Mouse (Mus musculus) gastrocnemius, adult 8-10 months (tissue): Measurements from ENCODE around the gene Mcpt4. TPM values are rescaled to one million over a fixed set of nuclear protein-coding genes. Genes with fewer than 3 reads are reported as not detected.
"Not testable (repeated sequence)": the region's sequence is repeated elsewhere in the genome, so short reads cannot be mapped to it uniquely, and the experiment has no call there.

Experiments used
- DNase-seq, 2 experiments: peaks; one replicate each; pipeline ENCODE4 v3.0.0; 2022; ENCODE audit warnings: low spot score in 2 of 2
- total RNA-seq, 4 experiments: library from RNA; stranded (reverse); gene quantifications; 2 replicates each; pipeline ENCODE4 v1.2.4; 2022

Mcpt4 gene
- total RNA-seq: 1 to 10 TPM in 3 of 4 experiments, under 1 TPM in 1; 0.53 to 2.6 (median 1.8) TPM

GRCm38 (mm10) chr14:56062213-56062612, at the start of gene Mcpt4:
Gene Mcpt4 (minus strand): TSS chr14:56062313.
- not testable (repeated sequence) for DNase-seq

GRCm38 (mm10) chr14:56105447-56106180, 43.5 kb upstream of the Mcpt4 start:
- no peak for DNase-seq

- DNase-seq: no peak
Observed at GRCm38 (mm10) chr14:56105016-56105415, 42.9 kb upstream of the Mcpt4 start.

GRCm38 (mm10) chr14:56103452-56103851, 41.3 kb upstream of the Mcpt4 start:
- DNase-seq: no peak

GRCm38 (mm10) chr14:56102386-56102785, 40.3 kb upstream of the Mcpt4 start, which contains the start of gene Ctsg:
Gene Ctsg (minus strand): TSS chr14:56102574.
- DNase-seq: no peak

- no peak for DNase-seq
Observed at GRCm38 (mm10) chr14:56098940-56099339, 36.8 kb upstream of the Mcpt4 start.

GRCm38 (mm10) chr14:56097597-56097996, 35.5 kb upstream of the Mcpt4 start:
- DNase-seq: no peak

- DNase-seq: no peak
Observed at GRCm38 (mm10) chr14:56093353-56093752, 31.2 kb upstream of the Mcpt4 start.

GRCm38 (mm10) chr14:56086711-56087110, 24.6 kb upstream of the Mcpt4 start:
- DNase-seq: no peak

GRCm38 (mm10) chr14:56085167-56085566, 23.1 kb upstream of the Mcpt4 start, which contains the start of gene Mcpt8:
Gene Mcpt8 (minus strand): TSS chr14:56085273.
- DNase-seq: no peak

GRCm38 (mm10) chr14:56082016-56082415, 19.9 kb upstream of the Mcpt4 start:
- no peak for DNase-seq

GRCm38 (mm10) chr14:56057722-56058121, 4.4 kb downstream of the Mcpt4 start:
- DNase-seq: no peak

- no peak for DNase-seq
Observed at GRCm38 (mm10) chr14:56055408-56055807, 6.7 kb downstream of the Mcpt4 start.

GRCm38 (mm10) chr14:56041792-56042191, 20.3 kb downstream of the Mcpt4 start, which contains the start of gene Mcpt2:
Gene Mcpt2 (plus strand): TSS chr14:56042041.
- DNase-seq: not testable (repeated sequence)

- no peak for DNase-seq
Observed at GRCm38 (mm10) chr14:56034433-56034832, 27.7 kb downstream of the Mcpt4 start.

- DNase-seq: not testable (repeated sequence)
Observed at GRCm38 (mm10) chr14:56030395-56030794, 31.7 kb downstream of the Mcpt4 start, which contains the start of gene Mcpt9. Gene Mcpt9 (minus strand): TSS chr14:56030495.

- not testable (repeated sequence) for DNase-seq
Observed at GRCm38 (mm10) chr14:56021305-56021704, 40.8 kb downstream of the Mcpt4 start.

- DNase-seq: no peak
Observed at GRCm38 (mm10) chr14:56019446-56019845, 42.7 kb downstream of the Mcpt4 start.

- not testable (repeated sequence) for DNase-seq
Observed at GRCm38 (mm10) chr14:56017671-56018070, 44.4 kb downstream of the Mcpt4 start, which contains the start of gene Mcpt1. Gene Mcpt1 (plus strand): TSS chr14:56017971.

GRCm38 (mm10) chr14:56013924-56014323, 48.2 kb downstream of the Mcpt4 start:
- DNase-seq: no peak

GRCm38 (mm10) chr14:56013147-56013546, 49.0 kb downstream of the Mcpt4 start:
- DNase-seq: no peak
